Comparison of ENCODE assay signal across 23 mouse cellular contexts in the genomic region with DNA sequence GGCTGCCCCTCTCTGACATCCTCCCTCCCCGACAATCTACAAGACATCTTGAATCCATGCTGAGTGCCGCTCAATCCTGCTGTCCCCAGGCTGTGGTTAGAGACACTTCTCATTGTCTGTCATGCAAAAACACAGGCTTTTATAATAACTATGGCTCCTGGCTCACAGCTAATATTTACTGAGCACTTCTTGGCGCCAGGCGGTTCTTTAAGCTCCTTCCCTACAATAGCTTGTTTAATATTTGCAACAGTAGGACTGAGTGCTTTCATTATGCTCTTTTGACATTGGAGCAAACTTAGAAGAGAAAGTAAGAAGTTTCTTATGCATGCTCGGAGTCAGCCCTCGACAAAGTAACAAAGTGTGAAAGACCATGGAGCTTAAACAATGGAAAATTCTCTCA.
"Had no signal": no experiment of that assay in that cellular context is flagged by ENCODE, and none has a peak within 500 bp of the region (broad histone marks: within the 10 kb centered on the region; RNA-seq: fewer than 3 reads in every experiment).

No protein-coding gene starts in this region.

- ATAC-seq: hindbrain, postnatal 0 days; intestine, postnatal 0 days had no signal

- H3K4me3 ChIP-seq: gastrocnemius, adult 2 months; heart, embryonic 13.5 days; heart, embryonic 15.5 days; hindbrain, embryonic 13.5 days; hindbrain, embryonic 15.5 days; layer of hippocampus, adult 2 months; limb, embryonic 13.5 days; limb, embryonic 15.5 days had no signal

- H3K27ac ChIP-seq: gastrocnemius, adult 2 months; heart, embryonic 13.5 days; heart, embryonic 15.5 days; hindbrain, embryonic 13.5 days; hindbrain, embryonic 15.5 days; hindbrain, postnatal 0 days; layer of hippocampus, adult 2 months; limb, embryonic 13.5 days; limb, embryonic 15.5 days had no signal

- H3K9me3 ChIP-seq: heart, embryonic 15.5 days; hindbrain, embryonic 15.5 days; limb, embryonic 15.5 days had no signal

- H3K4me2 ChIP-seq: heart, embryonic 11.5 days; heart, embryonic 13.5 days; heart, embryonic 15.5 days; hindbrain, embryonic 13.5 days; hindbrain, embryonic 15.5 days; limb, embryonic 13.5 days; limb, embryonic 15.5 days had no signal

- H3K4me1 ChIP-seq: heart, embryonic 13.5 days; heart, embryonic 15.5 days; hindbrain, embryonic 13.5 days; hindbrain, embryonic 15.5 days had no signal

- H3K36me3 ChIP-seq: heart, embryonic 13.5 days; heart, embryonic 15.5 days; hindbrain, embryonic 13.5 days; hindbrain, embryonic 15.5 days; limb, embryonic 13.5 days; limb, embryonic 15.5 days had no signal

- H3K27me3 ChIP-seq: heart, embryonic 13.5 days; heart, embryonic 15.5 days; hindbrain, embryonic 15.5 days; limb, embryonic 13.5 days; limb, embryonic 15.5 days had no signal

- H3K9ac ChIP-seq: heart, embryonic 13.5 days; heart, embryonic 15.5 days; hindbrain, embryonic 13.5 days; hindbrain, embryonic 15.5 days; limb, embryonic 13.5 days; limb, embryonic 15.5 days had no signal

- DNase-seq: gastrocnemius, adult 2 months; gastrocnemius, postnatal 10 days; gastrocnemius, postnatal 25 days; heart, adult 18-20 months; heart, postnatal 14 days; heart, postnatal 36 days; kidney, adult 18-20 months; kidney, adult 8-10 months; kidney, postnatal 10 days; kidney, postnatal 25 days; kidney, postnatal 4 days; layer of hippocampus, postnatal 36 days; left cerebral cortex, postnatal 4 days had no signal
